Comparison of ENCODE assay signal across 26 mouse cellular contexts in genomic region chr3:39712795-39713709, GRCm38 (mm10).
A peak's percentile ranks its signal among the peaks of the same experiment; 100 is the strongest.
DNase-seq lines count a peak whose midpoint lies in the region; ATAC-seq and TF ChIP-seq lines count a peak whose summit lies in the region.
"Had no signal": no experiment of that assay in that cellular context is flagged by ENCODE, and none has a peak within 500 bp of the region (broad histone marks: within the 10 kb centered on the region; RNA-seq: fewer than 3 reads in every experiment).

No protein-coding gene starts in this region.

- H3K4me1 ChIP-seq in forebrain, embryonic 10.5 days: peaks cover 23% of the 10 kb centered on the region
- no peaks in the 10 kb centered on the region for H3K4me1 ChIP-seq in forebrain, embryonic 11.5 days (replicated peaks; ENCODE audit: control insufficient read depth, insufficient read depth, low read length)
- peaks cover 7% of the 10 kb centered on the region for H3K4me1 ChIP-seq in midbrain, embryonic 11.5 days (ENCODE audit: control insufficient read depth, insufficient read depth, low read length)
- H3K4me1 ChIP-seq in midbrain, embryonic 16.5 days (ENCODE audit: control insufficient read depth, insufficient read depth, low read length): peaks cover 3% of the 10 kb centered on the region; the same call in 1 of the 2 replicates
- H3K4me1 ChIP-seq in hindbrain, embryonic 13.5 days (replicated peaks): peaks cover 4% of the 10 kb centered on the region
- no peaks in the 10 kb centered on the region for H3K4me1 ChIP-seq in kidney, adult 2 months (ENCODE audit: control insufficient read depth, insufficient read depth, low read length)
- H3K4me1 ChIP-seq: heart, embryonic 10.5 days; heart, embryonic 15.5 days; intestine, embryonic 15.5 days; lung, embryonic 15.5 days had no signal

- no peak for TF ChIP-seq POLR2A in kidney, adult 2 months (IDR thresholded peaks at IDR 0.05; ENCODE audit: low read depth, low read length)

- DNase-seq in forebrain, embryonic 10.5 days (ENCODE audit: extremely low spot score, low spot score): no peak
- no peak for DNase-seq in forebrain, embryonic 11.5 days (ENCODE audit: low spot score)
- peak; percentile 4 for DNase-seq in brain, adult 2 months (ENCODE audit: low read depth, low spot score)
- peak; percentile 89 for DNase-seq in midbrain, embryonic 11.5 days (ENCODE audit: low spot score, missing footprints)
- no peak for DNase-seq in kidney, adult 2 months
- DNase-seq: adrenal gland, adult 2 months; adrenal gland, postnatal 36 days; cerebellum, adult 8-10 months; cerebellum, postnatal 36 days; gastrocnemius, postnatal 25 days; heart, adult 11 months; kidney, adult 8-10 months; kidney, postnatal 4 days; right cerebral cortex, postnatal 14 days had no signal

- no peaks in the 10 kb centered on the region for H3K36me3 ChIP-seq in forebrain, embryonic 10.5 days (replicated peaks)
- no peaks in the 10 kb centered on the region for H3K36me3 ChIP-seq in forebrain, embryonic 11.5 days (ENCODE audit: control insufficient read depth, insufficient read depth, low read length)
- no peaks in the 10 kb centered on the region for H3K36me3 ChIP-seq in midbrain, embryonic 11.5 days (ENCODE audit: control insufficient read depth, insufficient read depth, low read length)
- no peaks in the 10 kb centered on the region for H3K36me3 ChIP-seq in midbrain, embryonic 16.5 days (ENCODE audit: control insufficient read depth, insufficient read depth, low read length)
- H3K36me3 ChIP-seq in hindbrain, embryonic 13.5 days: no peaks in the 10 kb centered on the region
- no peaks in the 10 kb centered on the region for H3K36me3 ChIP-seq in kidney, adult 2 months (ENCODE audit: control insufficient read depth, insufficient read depth, low read length)
- H3K36me3 ChIP-seq: embryonic facial prominence, embryonic 13.5 days; heart, embryonic 10.5 days; heart, embryonic 15.5 days; intestine, embryonic 15.5 days; lung, embryonic 15.5 days; neural tube, embryonic 13.5 days had no signal

- H3K27ac ChIP-seq in forebrain, embryonic 10.5 days: peak overlapping the region; percentile 74; the same call in 1 of the 2 replicates
- H3K27ac ChIP-seq in forebrain, embryonic 11.5 days (ENCODE audit: low read depth, low read length): no peak overlapping the region
- H3K27ac ChIP-seq in midbrain, embryonic 11.5 days (ENCODE audit: low read depth, low read length): peak overlapping the region; percentile 8; the same call in 1 of the 2 replicates
- peak overlapping the region; percentile 67 for H3K27ac ChIP-seq in midbrain, embryonic 16.5 days (ENCODE audit: low read length)
- H3K27ac ChIP-seq in hindbrain, embryonic 13.5 days: no peak overlapping the region
- no peak overlapping the region for H3K27ac ChIP-seq in kidney, adult 2 months (ENCODE audit: insufficient read depth, low read depth, low read length)
- H3K27ac ChIP-seq: embryonic facial prominence, embryonic 13.5 days; heart, embryonic 10.5 days; heart, embryonic 15.5 days; hindbrain, postnatal 0 days; intestine, embryonic 15.5 days; kidney, postnatal 0 days; lung, embryonic 15.5 days; neural tube, embryonic 13.5 days had no signal

- ATAC-seq in forebrain, embryonic 11.5 days (replicated peaks; ENCODE audit: low FRiP score): no peak
- peak; percentile 74 for ATAC-seq in midbrain, embryonic 11.5 days (ENCODE audit: low FRiP score)
- peak; percentile 82 for ATAC-seq in midbrain, embryonic 16.5 days
- no peak for ATAC-seq in hindbrain, embryonic 13.5 days (ENCODE audit: low FRiP score)
- ATAC-seq: activated CD4-positive, CD25-positive, alpha-beta regulatory T cell, adult 4 months; hindbrain, postnatal 0 days; intestine, embryonic 15.5 days had no signal

- no peaks in the 10 kb centered on the region for H3K27me3 ChIP-seq in forebrain, embryonic 10.5 days (ENCODE audit: poor library complexity, severe bottlenecking)
- no peaks in the 10 kb centered on the region for H3K27me3 ChIP-seq in forebrain, embryonic 11.5 days (ENCODE audit: control insufficient read depth, insufficient read depth, low read length)
- no peaks in the 10 kb centered on the region for H3K27me3 ChIP-seq in midbrain, embryonic 11.5 days (ENCODE audit: control insufficient read depth, insufficient read depth, low read length)
- H3K27me3 ChIP-seq in midbrain, embryonic 16.5 days (ENCODE audit: control insufficient read depth, insufficient read depth, low read depth, low read length): no peaks in the 10 kb centered on the region
- H3K27me3 ChIP-seq in hindbrain, embryonic 13.5 days: no peaks in the 10 kb centered on the region
- no peaks in the 10 kb centered on the region for H3K27me3 ChIP-seq in kidney, adult 2 months (replicated peaks; ENCODE audit: control insufficient read depth, insufficient read depth, low read length)
- H3K27me3 ChIP-seq: CH12.LX; embryonic facial prominence, embryonic 13.5 days; heart, embryonic 15.5 days; intestine, embryonic 15.5 days; lung, embryonic 15.5 days; neural tube, embryonic 13.5 days had no signal

- no peak for TF ChIP-seq CTCF in kidney, adult 2 months (conservative IDR thresholded peaks at IDR 0.05; ENCODE audit: insufficient read depth, insufficient read length, low read depth, low read length)

- H3K9me3 ChIP-seq in forebrain, embryonic 10.5 days: no peaks in the 10 kb centered on the region
- H3K9me3 ChIP-seq in forebrain, embryonic 11.5 days (ENCODE audit: control insufficient read depth, low read length): no peaks in the 10 kb centered on the region
- no peaks in the 10 kb centered on the region for H3K9me3 ChIP-seq in midbrain, embryonic 11.5 days (ENCODE audit: control insufficient read depth, low read length)
- no peaks in the 10 kb centered on the region for H3K9me3 ChIP-seq in midbrain, embryonic 16.5 days (replicated peaks; ENCODE audit: control insufficient read depth, low read length, poor library complexity, severe bottlenecking)
- H3K9me3 ChIP-seq in hindbrain, embryonic 13.5 days: no peaks in the 10 kb centered on the region
- H3K9me3 ChIP-seq: embryonic facial prominence, embryonic 13.5 days; heart, embryonic 10.5 days; heart, embryonic 15.5 days; intestine, embryonic 15.5 days; lung, embryonic 15.5 days; neural tube, embryonic 13.5 days had no signal

- H3K4me3 ChIP-seq in forebrain, embryonic 10.5 days: no peak overlapping the region
- H3K4me3 ChIP-seq in forebrain, embryonic 11.5 days (ENCODE audit: low read depth, low read length): no peak overlapping the region
- no peak overlapping the region for H3K4me3 ChIP-seq in midbrain, embryonic 11.5 days (ENCODE audit: low read depth, low read length)
- H3K4me3 ChIP-seq in midbrain, embryonic 16.5 days (ENCODE audit: low read depth, low read length): no peak overlapping the region
- H3K4me3 ChIP-seq in hindbrain, embryonic 13.5 days: no peak overlapping the region
- no peak overlapping the region for H3K4me3 ChIP-seq in kidney, adult 2 months (ENCODE audit: insufficient read depth, low read depth, low read length)
- H3K4me3 ChIP-seq: embryonic facial prominence, embryonic 13.5 days; heart, embryonic 10.5 days; heart, embryonic 15.5 days; intestine, embryonic 15.5 days; lung, embryonic 15.5 days; neural tube, embryonic 13.5 days had no signal

- H3K4me2 ChIP-seq in forebrain, embryonic 11.5 days (ENCODE audit: low read depth, low read length, severe bottlenecking): no peak overlapping the region
- H3K4me2 ChIP-seq in midbrain, embryonic 11.5 days: no peak overlapping the region
- peak overlapping the region; percentile 5; the same call in 1 of the 2 replicates for H3K4me2 ChIP-seq in midbrain, embryonic 16.5 days (ENCODE audit: low read length)
- H3K4me2 ChIP-seq in hindbrain, embryonic 13.5 days: no peak overlapping the region
- H3K4me2 ChIP-seq: embryonic facial prominence, embryonic 13.5 days; heart, embryonic 15.5 days; intestine, embryonic 15.5 days; lung, embryonic 15.5 days; neural tube, embryonic 13.5 days had no signal

- H3K9ac ChIP-seq in forebrain, embryonic 11.5 days (ENCODE audit: low read length): no peak overlapping the region
- H3K9ac ChIP-seq in midbrain, embryonic 11.5 days (ENCODE audit: low read length): no peak overlapping the region
- H3K9ac ChIP-seq in midbrain, embryonic 16.5 days (ENCODE audit: low read depth, low read length): no peak overlapping the region
- H3K9ac ChIP-seq in hindbrain, embryonic 13.5 days: no peak overlapping the region
- H3K9ac ChIP-seq: embryonic facial prominence, embryonic 13.5 days; heart, embryonic 15.5 days; intestine, embryonic 15.5 days; lung, embryonic 15.5 days; neural tube, embryonic 13.5 days had no signal

- 57% methylated on average over 13 of the region's 13 CpGs for WGBS in forebrain, embryonic 10.5 days
- WGBS in forebrain, embryonic 11.5 days: 44% methylated on average over 13 of the region's 13 CpGs
- 22% methylated on average over 13 of the region's 13 CpGs for WGBS in midbrain, embryonic 11.5 days
- 16% methylated on average over 13 of the region's 13 CpGs for WGBS in midbrain, embryonic 16.5 days
- WGBS in hindbrain, embryonic 13.5 days: 78% methylated on average over 13 of the region's 13 CpGs
- 84% methylated on average over 13 of the region's 13 CpGs for WGBS in kidney, adult 2 months

Comparison
In these comparisons a context has a peak if more than half of its experiments do, and no peak if none do; other contexts are left out.
1. H3K27ac ChIP-seq: peak in forebrain, embryonic 10.5 days (single experiment), midbrain, embryonic 11.5 days (single experiment) and midbrain, embryonic 16.5 days (single experiment); none in forebrain, embryonic 11.5 days (single experiment), hindbrain, embryonic 13.5 days (single experiment) and kidney, adult 2 months (single experiment).
2. DNase-seq: peak in brain, adult 2 months (single experiment) and midbrain, embryonic 11.5 days (single experiment); none in forebrain, embryonic 10.5 days (single experiment), forebrain, embryonic 11.5 days (single experiment) and kidney, adult 2 months (single experiment).
3. ATAC-seq: peak in midbrain, embryonic 11.5 days (single experiment) and midbrain, embryonic 16.5 days (single experiment); none in forebrain, embryonic 11.5 days (single experiment) and hindbrain, embryonic 13.5 days (single experiment).